ENCODE assay signal across 9 mouse cellular contexts in genomic region chr9:56656766-56657542, GRCm38 (mm10).
DNase-seq lines count a peak whose midpoint lies in the region; ATAC-seq lines count a peak whose summit lies in the region.
"Had no signal": no experiment of that assay in that cellular context is flagged by ENCODE, and none has a peak within 500 bp of the region (broad histone marks: within the 10 kb centered on the region; RNA-seq: fewer than 3 reads in every experiment).

No protein-coding gene starts in this region.

- H3K27me3 ChIP-seq in hindbrain, embryonic 13.5 days, result peaks cover 8% of the 10 kb centered on the region; the same call in 1 of the 2 replicates
- no peaks in the 10 kb centered on the region for H3K27me3 ChIP-seq in limb, embryonic 11.5 days (ENCODE audit: control insufficient read depth, insufficient read depth, low read length)

- H3K27ac ChIP-seq in hindbrain, embryonic 13.5 days, result 0 out of 2 replicates have a peak overlapping the region, but pooled peaks have one; percentile 6
- no peak overlapping the region for H3K27ac ChIP-seq in limb, embryonic 11.5 days (replicated peaks; ENCODE audit: low read depth, low read length)
- H3K27ac ChIP-seq: macrophage had no signal

- no peak for ATAC-seq in hindbrain, embryonic 13.5 days (ENCODE audit: low FRiP score)
- no peak for ATAC-seq in limb, embryonic 11.5 days (ENCODE audit: insufficient number of reproducible peaks, low FRiP score, low TSS enrichment, low read depth)

- H3K36me3 ChIP-seq in hindbrain, embryonic 13.5 days, result no peaks in the 10 kb centered on the region
- no peaks in the 10 kb centered on the region for H3K36me3 ChIP-seq in limb, embryonic 11.5 days (ENCODE audit: control insufficient read depth, insufficient read depth, low read length)

- WGBS in hindbrain, embryonic 13.5 days, result 42% methylated on average over 16 of the region's 16 CpGs
- 50% methylated on average over 16 of the region's 16 CpGs for WGBS in limb, embryonic 11.5 days

- H3K4me1 ChIP-seq in hindbrain, embryonic 13.5 days (replicated peaks), result peaks cover 44% of the 10 kb centered on the region
- H3K4me1 ChIP-seq in limb, embryonic 11.5 days (ENCODE audit: control insufficient read depth, insufficient read depth, low read length), result peaks cover 3% of the 10 kb centered on the region; the same call in 1 of the 2 replicates

- no peak overlapping the region for H3K4me2 ChIP-seq in hindbrain, embryonic 13.5 days
- H3K4me2 ChIP-seq in limb, embryonic 11.5 days (ENCODE audit: low read depth, severe bottlenecking), result 0 out of 2 replicates have a peak overlapping the region, but pooled peaks have one; percentile 3

- H3K9me3 ChIP-seq in hindbrain, embryonic 13.5 days, result no peaks in the 10 kb centered on the region
- no peaks in the 10 kb centered on the region for H3K9me3 ChIP-seq in limb, embryonic 11.5 days (ENCODE audit: control insufficient read depth, low read length)

- DNase-seq in cerebellum, adult 18-20 months, result peak; percentile 40 to 44
- DNase-seq in cerebellum, postnatal 14 days, result peak; percentile 75 to 82
- DNase-seq in limb, embryonic 11.5 days (ENCODE audit: low spot score), result peak; percentile 28
- DNase-seq in urinary bladder, adult 2 months (ENCODE audit: low spot score), result no peak
- no peak for DNase-seq in thymus, postnatal 4 days
- no peak for DNase-seq in ovary, postnatal 14 days (ENCODE audit: low spot score)

- no peak overlapping the region for H3K9ac ChIP-seq in hindbrain, embryonic 13.5 days
- H3K9ac ChIP-seq in limb, embryonic 11.5 days (ENCODE audit: low read length), result 0 out of 2 replicates have a peak overlapping the region, but pooled peaks have one; percentile 9

- H3K4me3 ChIP-seq in hindbrain, embryonic 13.5 days, result no peak overlapping the region
- no peak overlapping the region for H3K4me3 ChIP-seq in limb, embryonic 11.5 days (ENCODE audit: low read depth, low read length)
- H3K4me3 ChIP-seq: erythroblast, embryonic 14.5 days had no signal

Comparison
In these comparisons a context has a peak if more than half of its experiments do, and no peak if none do; other contexts are left out.
1. DNase-seq: peak in cerebellum, adult 18-20 months (2 of 2), cerebellum, postnatal 14 days (2 of 2) and limb, embryonic 11.5 days (single experiment); none in urinary bladder, adult 2 months (single experiment), thymus, postnatal 4 days (single experiment) and ovary, postnatal 14 days (single experiment).